Mouse (Mus musculus): ENCODE results near the gene D11Wsu47e.

DNA sequence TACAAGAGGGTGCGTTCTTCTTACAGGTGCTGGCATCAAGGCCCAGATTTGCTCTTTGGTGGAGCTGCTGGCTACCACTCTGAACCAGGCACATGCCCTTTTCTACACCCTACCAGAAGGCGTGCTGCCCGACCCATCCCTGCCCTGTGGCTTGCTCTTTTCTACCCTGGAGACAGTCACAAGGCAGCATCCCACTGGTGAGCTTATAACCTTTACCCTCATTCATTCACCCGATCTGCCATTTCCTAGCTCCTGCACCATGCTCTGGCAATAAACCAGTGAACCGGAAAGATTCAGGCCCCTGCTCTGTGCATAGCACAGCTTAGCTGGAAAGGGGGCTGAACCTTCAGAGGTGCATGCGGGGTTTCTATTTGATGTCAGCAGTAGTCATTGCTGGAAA, 31.7 kb upstream of the D11Wsu47e start:
- no peak for TF ChIP-seq CTCF (IDR thresholded peaks at IDR 0.05; ENCODE audit: low read depth)
- no peak for TF ChIP-seq EP300 (optimal IDR thresholded peaks at IDR 0.05)
